Mouse (Mus musculus): ENCODE results near the gene Chrdl2.
"Not testable (repeated sequence)": the region's sequence is repeated elsewhere in the genome, so short reads cannot be mapped to it uniquely, and the experiment has no call there.

The Chrdl2 gene

GRCm38 (mm10) chr7:100005790-100006189, at the start of gene Chrdl2:
Gene Chrdl2 (plus strand): TSS chr7:100006172.
- no peak for DNase-seq (ENCODE audit: low read depth)

GRCm38 (mm10) chr7:99957226-99957965, 48.6 kb upstream of the Chrdl2 start:
- no peak for DNase-seq (ENCODE audit: low read depth)

GRCm38 (mm10) chr7:99960571-99960970, 45.4 kb upstream of the Chrdl2 start:
- not testable (repeated sequence) for DNase-seq (ENCODE audit: low read depth)

GRCm38 (mm10) chr7:99961518-99961917, 44.5 kb upstream of the Chrdl2 start:
- no peak for DNase-seq (ENCODE audit: low read depth)

- DNase-seq (ENCODE audit: low read depth) = no peak
These were observed 43.3 kb upstream of the Chrdl2 start for GRCm38 (mm10) chr7:99962536-99963236.

- no peak for DNase-seq (ENCODE audit: low read depth)
These were observed 42.6 kb upstream of the Chrdl2 start for GRCm38 (mm10) chr7:99963237-99963860.

GRCm38 (mm10) chr7:99965020-99965841, 40.7 kb upstream of the Chrdl2 start:
- no peak for DNase-seq (ENCODE audit: low read depth)

GRCm38 (mm10) chr7:99966011-99966721, 39.8 kb upstream of the Chrdl2 start:
- no peak for DNase-seq (ENCODE audit: low read depth)

GRCm38 (mm10) chr7:99969151-99969550, 36.8 kb upstream of the Chrdl2 start:
- DNase-seq (ENCODE audit: low read depth) = no peak

- DNase-seq (ENCODE audit: low read depth) = no peak
These were observed 34.0 kb upstream of the Chrdl2 start for GRCm38 (mm10) chr7:99971926-99972325.

GRCm38 (mm10) chr7:99972912-99973311, 33.1 kb upstream of the Chrdl2 start:
- not testable (repeated sequence) for DNase-seq (ENCODE audit: low read depth)

- DNase-seq (ENCODE audit: low read depth) = no peak
These were observed 31.6 kb upstream of the Chrdl2 start for GRCm38 (mm10) chr7:99974208-99974970.

- no peak for DNase-seq (ENCODE audit: low read depth)
These were observed 30.0 kb upstream of the Chrdl2 start for GRCm38 (mm10) chr7:99975819-99976575.

- no peak for DNase-seq (ENCODE audit: low read depth)
These were observed 27.9 kb upstream of the Chrdl2 start for GRCm38 (mm10) chr7:99978041-99978440.

GRCm38 (mm10) chr7:99979081-99979480, 26.9 kb upstream of the Chrdl2 start:
- DNase-seq (ENCODE audit: low read depth) = no peak

GRCm38 (mm10) chr7:99979546-99980131, 26.3 kb upstream of the Chrdl2 start:
- DNase-seq (ENCODE audit: low read depth) = peak; percentile 55

GRCm38 (mm10) chr7:99980132-99980591, 25.8 kb upstream of the Chrdl2 start, which contains the start of gene Rnf169:
Gene Rnf169 (minus strand): TSS chr7:99980448.
- peak; percentile 87 for DNase-seq (ENCODE audit: low read depth)

GRCm38 (mm10) chr7:99981311-99981710, 24.7 kb upstream of the Chrdl2 start:
- DNase-seq (ENCODE audit: low read depth) = peak; percentile 63

Data from naive thymus-derived CD4-positive, alpha-beta T cell, adult 2 months (primary cell).